Comparison of ENCODE assay signal across 20 mouse cellular contexts in the genomic region with DNA sequence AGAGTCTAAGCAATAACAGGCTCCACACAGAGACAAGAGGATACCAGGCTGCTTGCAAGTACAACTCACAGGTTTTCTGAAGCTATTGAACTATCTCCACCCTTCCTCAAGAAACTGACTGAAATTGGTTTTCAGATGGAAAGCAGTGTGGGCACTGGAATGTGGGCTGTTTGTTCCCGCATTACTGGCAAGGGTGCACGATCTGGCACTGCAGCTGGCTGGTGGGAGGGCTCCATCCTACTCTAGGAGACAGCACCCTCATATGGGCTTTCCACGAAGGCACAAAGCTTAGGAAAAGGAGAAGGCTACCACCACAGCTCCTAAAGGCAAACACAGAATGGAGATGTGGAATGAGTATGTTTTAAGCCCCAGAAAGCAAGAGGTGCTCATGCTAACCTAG. TPM values are rescaled to one million over a fixed set of nuclear protein-coding genes. Genes with fewer than 3 reads are reported as not detected.
DNase-seq lines count a peak whose midpoint lies in the region; ATAC-seq and TF ChIP-seq lines count a peak whose summit lies in the region.
"Had no signal": no experiment of that assay in that cellular context is flagged by ENCODE, and none has a peak within 500 bp of the region (broad histone marks: within the 10 kb centered on the region; RNA-seq: fewer than 3 reads in every experiment).

No protein-coding gene starts in this region.

- no peaks in the 10 kb centered on the region for H3K27me3 ChIP-seq in forebrain, embryonic 16.5 days (replicated peaks; ENCODE audit: control insufficient read depth, insufficient read depth, low read length)
- H3K27me3 ChIP-seq in liver, postnatal 0 days (ENCODE audit: insufficient read depth, low read length), result 0 out of 2 replicates have a peak, but pooled peaks cover 2% of the 10 kb centered on the region

- no peak overlapping the region for H3K4me3 ChIP-seq in forebrain, embryonic 16.5 days (replicated peaks; ENCODE audit: low read length)
- H3K4me3 ChIP-seq in liver, postnatal 0 days (ENCODE audit: low read depth, low read length), result no peak overlapping the region
- H3K4me3 ChIP-seq in lung, adult 2 months (replicated peaks; ENCODE audit: extremely low read depth, low read depth, low read length), result no peak overlapping the region
- H3K4me3 ChIP-seq: forebrain, embryonic 12.5 days; heart, embryonic 10.5 days; limb, embryonic 15.5 days had no signal

- intact Hi-C loops in left cerebral cortex, postnatal 25 days (cut with DNase I), result loop anchor here (2.0 kb wide), 1 partner anchor 85 kb away; a partner anchor contains a TSS

- TF ChIP-seq POLR2A in lung, adult 2 months (IDR thresholded peaks at IDR 0.05; ENCODE audit: borderline replicate concordance, extremely low read depth, low read depth, low read length), result no peak

- peak; percentile 88 for DNase-seq in right cerebral cortex, adult 18-20 months
- no peak for DNase-seq in right cerebral cortex, postnatal 4 days
- peak; percentile 52 for DNase-seq in layer of hippocampus, adult 9-10 months (ENCODE audit: low spot score)
- peak; percentile 64 to 94 for DNase-seq in left cerebral cortex, postnatal 25 days (ENCODE audit: low spot score in 2 of 2)
- DNase-seq in liver, postnatal 0 days, result no peak
- no peak for DNase-seq in lung, adult 2 months
- DNase-seq: adrenal gland, postnatal 10 days; cerebellum, adult 8-10 months; embryo, embryonic 11 days; gastrocnemius, postnatal 25 days; heart, postnatal 4 days; kidney, adult 18-20 months; kidney, postnatal 36 days; lung, embryonic 14.5 days had no signal

- H3K27ac ChIP-seq in forebrain, embryonic 16.5 days (ENCODE audit: low read length), result no peak overlapping the region
- H3K27ac ChIP-seq in liver, postnatal 0 days (ENCODE audit: low read depth), result no peak overlapping the region
- H3K27ac ChIP-seq: forebrain, embryonic 12.5 days; heart, embryonic 10.5 days; hindbrain, postnatal 0 days; limb, embryonic 15.5 days had no signal

- ATAC-seq in forebrain, embryonic 16.5 days, result no peak
- ATAC-seq in liver, postnatal 0 days, result no peak
- ATAC-seq: hindbrain, postnatal 0 days; midbrain, embryonic 16.5 days had no signal

- no peak for TF ChIP-seq CTCF in liver, postnatal 0 days (IDR thresholded peaks at IDR 0.05; ENCODE audit: low read depth)
- TF ChIP-seq CTCF in lung, adult 2 months (IDR thresholded peaks at IDR 0.05; ENCODE audit: insufficient read depth, low read length), result no peak

- no peak overlapping the region for H3K9ac ChIP-seq in forebrain, embryonic 16.5 days (replicated peaks; ENCODE audit: low read depth, low read length)
- no peak overlapping the region for H3K9ac ChIP-seq in liver, postnatal 0 days (replicated peaks)
- H3K9ac ChIP-seq: forebrain, embryonic 12.5 days; limb, embryonic 15.5 days; lung, embryonic 14.5 days had no signal

- no peaks in the 10 kb centered on the region for H3K36me3 ChIP-seq in forebrain, embryonic 16.5 days (ENCODE audit: control insufficient read depth, insufficient read depth)
- H3K36me3 ChIP-seq in liver, postnatal 0 days (replicated peaks; ENCODE audit: insufficient read depth, low read length), result no peaks in the 10 kb centered on the region
- H3K36me3 ChIP-seq: forebrain, embryonic 12.5 days; heart, embryonic 10.5 days; limb, embryonic 15.5 days had no signal

- 49% methylated on average over 3 of the region's 3 CpGs for WGBS in forebrain, embryonic 16.5 days
- 63% methylated on average over 3 of the region's 3 CpGs for WGBS in liver, postnatal 0 days (ENCODE audit: insufficient replicate concordance)
- 61% methylated on average over 3 of the region's 3 CpGs for WGBS in lung, adult 2 months

- H3K9me3 ChIP-seq in forebrain, embryonic 16.5 days (ENCODE audit: control insufficient read depth, low read length), result no peaks in the 10 kb centered on the region
- no peaks in the 10 kb centered on the region for H3K9me3 ChIP-seq in liver, postnatal 0 days (ENCODE audit: low read length)
- H3K9me3 ChIP-seq: forebrain, embryonic 12.5 days; heart, embryonic 10.5 days; limb, embryonic 15.5 days had no signal

- no peak for TF ChIP-seq EP300 in liver, postnatal 0 days (IDR thresholded peaks at IDR 0.05; ENCODE audit: low read depth)

- no peak overlapping the region for H3K4me2 ChIP-seq in forebrain, embryonic 16.5 days (ENCODE audit: low read length)
- no peak overlapping the region for H3K4me2 ChIP-seq in liver, postnatal 0 days (ENCODE audit: low read depth, low read length)
- H3K4me2 ChIP-seq: forebrain, embryonic 12.5 days; limb, embryonic 15.5 days; lung, embryonic 14.5 days had no signal

- H3K4me1 ChIP-seq in forebrain, embryonic 16.5 days (replicated peaks; ENCODE audit: control insufficient read depth, insufficient read depth, low read length), result peaks cover 10% of the 10 kb centered on the region
- no peaks in the 10 kb centered on the region for H3K4me1 ChIP-seq in liver, postnatal 0 days (ENCODE audit: insufficient read depth)
- peaks cover 2% of the 10 kb centered on the region; the same call in 1 of the 2 replicates for H3K4me1 ChIP-seq in lung, adult 2 months (ENCODE audit: control insufficient read depth, insufficient read depth, low read length)

RNA-seq across cellular contexts. Expression of a gene that starts 24.7 kb away (rescaled TPM):
- total RNA-seq in left cerebral cortex, postnatal 25 days (2021), result 100 to 1,000 TPM; 474 to 482 TPM
- 718 and 738 TPM in 2 replicates for polyA plus RNA-seq in forebrain, embryonic 16.5 days (2015; fragmentation: Nextera tagmentation; extraction: Ambion mirVana)
- polyA plus RNA-seq in liver, postnatal 0 days (2015; fragmentation: Nextera tagmentation; extraction: Ambion mirVana), result 684 and 710 TPM in 2 replicates
- polyA plus RNA-seq in lung, adult 2 months (2012; rRNA removed), result 669 and 673 TPM in 2 replicates

Comparison
In these comparisons a context has a peak if more than half of its experiments do, and no peak if none do; other contexts are left out.
1. DNase-seq: peak in right cerebral cortex, adult 18-20 months (single experiment), layer of hippocampus, adult 9-10 months (single experiment) and left cerebral cortex, postnatal 25 days (2 of 2); none in right cerebral cortex, postnatal 4 days (single experiment), liver, postnatal 0 days (single experiment) and lung, adult 2 months (single experiment).